Mouse (Mus musculus): ENCODE measurements around the gene Shb. TPM values are rescaled to one million over a fixed set of nuclear protein-coding genes. Genes with fewer than 3 reads are reported as not detected.

Gene Shb
- polyA plus RNA-seq, 1 experiment from 2014 or later, result 8.2 TPM

GRCm38 (mm10) chr4:45489141-45490035 lies 42.9 kb downstream of the Shb start:
- no peaks in the 10 kb centered on the region for H3K36me3 ChIP-seq (ENCODE audit: control insufficient read depth, insufficient read depth, low read length)
- 27% methylated on average over 18 of the region's 18 CpGs for WGBS
- peak overlapping the region; percentile 25; the same call in 1 of the 2 replicates for H3K4me2 ChIP-seq (ENCODE audit: low read depth, low read length, severe bottlenecking)
- peaks cover 45% of the 10 kb centered on the region for H3K4me1 ChIP-seq (replicated peaks; ENCODE audit: control insufficient read depth, insufficient read depth, low read length)
- H3K27ac ChIP-seq (ENCODE audit: low read depth, low read length), result peak overlapping the region; percentile 70
- H3K27me3 ChIP-seq (ENCODE audit: control insufficient read depth, insufficient read depth, low read length), result no peaks in the 10 kb centered on the region
- H3K9me3 ChIP-seq (ENCODE audit: control insufficient read depth, low read length), result no peaks in the 10 kb centered on the region
- peak overlapping the region; percentile 25; the same call in 1 of the 2 replicates for H3K9ac ChIP-seq (ENCODE audit: low read length)
- DNase-seq (ENCODE audit: low spot score), result peak; percentile 68
- no peak overlapping the region for H3K4me3 ChIP-seq (ENCODE audit: low read depth, low read length)
- no peak for ATAC-seq (replicated peaks; ENCODE audit: low FRiP score)

- no peak overlapping the region for H3K27ac ChIP-seq (ENCODE audit: low read depth, low read length)
- H3K4me3 ChIP-seq (ENCODE audit: low read depth, low read length), result no peak overlapping the region
- H3K4me2 ChIP-seq (ENCODE audit: low read depth, low read length, severe bottlenecking), result no peak overlapping the region
- peaks cover 31% of the 10 kb centered on the region for H3K4me1 ChIP-seq (replicated peaks; ENCODE audit: control insufficient read depth, insufficient read depth, low read length)
- ATAC-seq (replicated peaks; ENCODE audit: low FRiP score), result no peak
- no peaks in the 10 kb centered on the region for H3K36me3 ChIP-seq (ENCODE audit: control insufficient read depth, insufficient read depth, low read length)
- DNase-seq (ENCODE audit: low spot score), result no peak
- H3K9me3 ChIP-seq (ENCODE audit: control insufficient read depth, low read length), result no peaks in the 10 kb centered on the region
- no peaks in the 10 kb centered on the region for H3K27me3 ChIP-seq (ENCODE audit: control insufficient read depth, insufficient read depth, low read length)
- no peak overlapping the region for H3K9ac ChIP-seq (ENCODE audit: low read length)
- 43% methylated on average over 6 of the region's 6 CpGs for WGBS
Observed at GRCm38 (mm10) chr4:45487681-45488081, 44.6 kb downstream of the Shb start.

GRCm38 (mm10) chr4:45485024-45485423 lies 47.2 kb downstream of the Shb start:
- WGBS, result 74% methylated on average over 5 of the region's 5 CpGs
- Histone ChIP-seq H3K9ac (ENCODE audit: low read length) (no peak overlapping the region), H3K36me3 (ENCODE audit: control insufficient read depth, insufficient read depth, low read length) (no peaks in the 10 kb centered on the region), H3K27me3 (ENCODE audit: control insufficient read depth, insufficient read depth, low read length) (no peaks in the 10 kb centered on the region), H3K4me2 (ENCODE audit: low read depth, low read length, severe bottlenecking) (no peak overlapping the region), H3K27ac (ENCODE audit: low read depth, low read length) (no peak overlapping the region), H3K9me3 (ENCODE audit: control insufficient read depth, low read length) (no peaks in the 10 kb centered on the region), H3K4me1 (replicated peaks; ENCODE audit: control insufficient read depth, insufficient read depth, low read length) (peaks cover 18% of the 10 kb centered on the region), H3K4me3 (ENCODE audit: low read depth, low read length) (no peak overlapping the region)
- DNase-seq (ENCODE audit: low spot score) (no peak), ATAC-seq (replicated peaks; ENCODE audit: low FRiP score) (no peak)

GRCm38 (mm10) chr4:45483271-45484245 lies 48.7 kb downstream of the Shb start:
- Histone ChIP-seq H3K9me3 (ENCODE audit: control insufficient read depth, low read length) (no peaks in the 10 kb centered on the region), H3K4me1 (replicated peaks; ENCODE audit: control insufficient read depth, insufficient read depth, low read length) (peaks cover 14% of the 10 kb centered on the region; the same call in 1 of the 2 replicates), H3K4me2 (ENCODE audit: low read depth, low read length, severe bottlenecking) (no peak overlapping the region), H3K27ac (ENCODE audit: low read depth, low read length) (no peak overlapping the region), H3K36me3 (ENCODE audit: control insufficient read depth, insufficient read depth, low read length) (no peaks in the 10 kb centered on the region), H3K9ac (ENCODE audit: low read length) (no peak overlapping the region; the same call in 1 of the 2 replicates), H3K4me3 (ENCODE audit: low read depth, low read length) (no peak overlapping the region), H3K27me3 (ENCODE audit: control insufficient read depth, insufficient read depth, low read length) (no peaks in the 10 kb centered on the region)
- WGBS, result 54% methylated on average over 8 of the region's 8 CpGs
- ATAC-seq (replicated peaks; ENCODE audit: low FRiP score) (no peak), DNase-seq (ENCODE audit: low spot score) (no peak)

- Histone ChIP-seq H3K27me3 (ENCODE audit: control insufficient read depth, insufficient read depth, low read length) (no peaks in the 10 kb centered on the region), H3K27ac (ENCODE audit: low read depth, low read length) (no peak overlapping the region), H3K36me3 (ENCODE audit: control insufficient read depth, insufficient read depth, low read length) (no peaks in the 10 kb centered on the region), H3K4me1 (replicated peaks; ENCODE audit: control insufficient read depth, insufficient read depth, low read length) (peaks cover 24% of the 10 kb centered on the region; the same call in 1 of the 2 replicates), H3K9ac (ENCODE audit: low read length) (no peak overlapping the region), H3K9me3 (ENCODE audit: control insufficient read depth, low read length) (no peaks in the 10 kb centered on the region), H3K4me2 (ENCODE audit: low read depth, low read length, severe bottlenecking) (no peak overlapping the region), H3K4me3 (ENCODE audit: low read depth, low read length) (no peak overlapping the region)
- DNase-seq (ENCODE audit: low spot score), result no peak
- WGBS, result 96% methylated on average over 13 of the region's 13 CpGs
- ATAC-seq (replicated peaks; ENCODE audit: low FRiP score), result no peak
Observed at GRCm38 (mm10) chr4:45482271-45482670, 50.0 kb downstream of the Shb start.

GRCm38 (mm10) chr4:45481431-45481830 lies 50.8 kb downstream of the Shb start:
- no peak for DNase-seq (ENCODE audit: low spot score)
- no peaks in the 10 kb centered on the region for H3K36me3 ChIP-seq (ENCODE audit: control insufficient read depth, insufficient read depth, low read length)
- ATAC-seq (replicated peaks; ENCODE audit: low FRiP score), result no peak
- WGBS, result 82% methylated on average over 5 of the region's 5 CpGs
- H3K4me3 ChIP-seq (ENCODE audit: low read depth, low read length), result no peak overlapping the region
- H3K9me3 ChIP-seq (ENCODE audit: control insufficient read depth, low read length), result no peaks in the 10 kb centered on the region
- H3K27me3 ChIP-seq (ENCODE audit: control insufficient read depth, insufficient read depth, low read length), result no peaks in the 10 kb centered on the region
- H3K27ac ChIP-seq (ENCODE audit: low read depth, low read length), result no peak overlapping the region
- no peak overlapping the region for H3K4me2 ChIP-seq (ENCODE audit: low read depth, low read length, severe bottlenecking)
- H3K9ac ChIP-seq (ENCODE audit: low read length), result no peak overlapping the region
- H3K4me1 ChIP-seq (replicated peaks; ENCODE audit: control insufficient read depth, insufficient read depth, low read length), result peaks cover 28% of the 10 kb centered on the region

GRCm38 (mm10) chr4:45480595-45480994 lies 51.7 kb downstream of the Shb start:
- Histone ChIP-seq H3K27ac (ENCODE audit: low read depth, low read length) (no peak overlapping the region), H3K4me3 (ENCODE audit: low read depth, low read length) (no peak overlapping the region), H3K27me3 (ENCODE audit: control insufficient read depth, insufficient read depth, low read length) (no peaks in the 10 kb centered on the region), H3K4me1 (replicated peaks; ENCODE audit: control insufficient read depth, insufficient read depth, low read length) (peaks cover 28% of the 10 kb centered on the region), H3K9me3 (ENCODE audit: control insufficient read depth, low read length) (no peaks in the 10 kb centered on the region), H3K4me2 (ENCODE audit: low read depth, low read length, severe bottlenecking) (no peak overlapping the region), H3K36me3 (ENCODE audit: control insufficient read depth, insufficient read depth, low read length) (no peaks in the 10 kb centered on the region), H3K9ac (ENCODE audit: low read length) (no peak overlapping the region)
- WGBS, result 74% methylated on average over 3 of the region's 3 CpGs
- DNase-seq (ENCODE audit: low spot score) (no peak), ATAC-seq (replicated peaks; ENCODE audit: low FRiP score) (no peak)

- H3K36me3 ChIP-seq (ENCODE audit: control insufficient read depth, insufficient read depth, low read length), result no peaks in the 10 kb centered on the region
- no peak for DNase-seq (ENCODE audit: low spot score)
- peaks cover 28% of the 10 kb centered on the region for H3K4me1 ChIP-seq (replicated peaks; ENCODE audit: control insufficient read depth, insufficient read depth, low read length)
- no peak overlapping the region for H3K4me2 ChIP-seq (ENCODE audit: low read depth, low read length, severe bottlenecking)
- H3K4me3 ChIP-seq (ENCODE audit: low read depth, low read length), result no peak overlapping the region
- no peak for ATAC-seq (replicated peaks; ENCODE audit: low FRiP score)
- H3K9me3 ChIP-seq (ENCODE audit: control insufficient read depth, low read length), result no peaks in the 10 kb centered on the region
- no peaks in the 10 kb centered on the region for H3K27me3 ChIP-seq (ENCODE audit: control insufficient read depth, insufficient read depth, low read length)
- 89% methylated on average over 10 of the region's 10 CpGs for WGBS
- no peak overlapping the region for H3K27ac ChIP-seq (ENCODE audit: low read depth, low read length)
- H3K9ac ChIP-seq (ENCODE audit: low read length), result no peak overlapping the region
Observed at GRCm38 (mm10) chr4:45479433-45479832, 52.8 kb downstream of the Shb start.

All from forebrain, embryonic 11.5 days (tissue).